Mouse (Mus musculus): Measurements from ENCODE around the gene 1700023F06Rik.

Gene 1700023F06Rik

GRCm38 (mm10) chr11:103202376-103202775 is 6.0 kb downstream of the 1700023F06Rik start:
- CTCF ChIA-PET, result interaction anchor here in 2 of 4 experiments (0.6 kb wide), 2 partner anchors 129 to 226 kb away, joined by 5 to 8 read pairs; no protein-coding TSS in a partner anchor
- POLR2A ChIA-PET, result no interaction called here

- CTCF ChIA-PET, result interaction anchor here in 1 of 4 experiments (0.6 kb wide), 1 partner anchor 130 kb away, joined by 5 read pairs; no protein-coding TSS in a partner anchor
- POLR2A ChIA-PET, result interaction anchor here in 1 of 4 experiments (0.6 kb wide), 1 partner anchor 35 kb away, joined by 3 read pairs; no protein-coding TSS in a partner anchor
Measured at GRCm38 (mm10) chr11:103201664-103202063, 6.7 kb downstream of the 1700023F06Rik start.

- POLR2A ChIA-PET, result interaction anchor here in 3 of 4 experiments (0.5 to 2.1 kb wide), 31 partner anchors 10 to 379 kb away, joined by 3 to 15 read pairs (median 4); partner anchors contain the start of genes Hexim1 (in 3 of the 3), Dcakd (in 1 of the 3), Kif18b (in 1 of the 3) and Nmt1 (in 1 of the 3)
- CTCF ChIA-PET, result interaction anchor here in 3 of 4 experiments (0.6 to 1.7 kb wide), 15 partner anchors 11 to 619 kb away, joined by 3 to 6 read pairs (median 3); no protein-coding TSS in a partner anchor
Measured at GRCm38 (mm10) chr11:103198911-103199803, 9.2 kb downstream of the 1700023F06Rik start.

- POLR2A ChIA-PET, result interaction anchor here in 2 of 4 experiments (0.6 to 2.1 kb wide), 11 partner anchors 10 to 214 kb away, joined by 3 to 15 read pairs (median 4); partner anchors contain the start of genes Hexim1 (in 2 of the 2) and Plekhm1 (in 1 of the 2)
- CTCF ChIA-PET, result interaction anchor here in 3 of 4 experiments (0.6 to 1.7 kb wide), 7 partner anchors 12 to 270 kb away, joined by 3 to 6 read pairs (median 4); no protein-coding TSS in a partner anchor
Measured at GRCm38 (mm10) chr11:103198339-103198738, 10.0 kb downstream of the 1700023F06Rik start.

GRCm38 (mm10) chr11:103197340-103197739 is 11.0 kb downstream of the 1700023F06Rik start:
- CTCF ChIA-PET, result interaction anchor here in 2 of 4 experiments (0.6 to 1.6 kb wide), 3 partner anchors 125 to 1226 kb away, joined by 3 to 4 read pairs (median 4); no protein-coding TSS in a partner anchor
- POLR2A ChIA-PET, result interaction anchor here in 2 of 4 experiments (1.6 to 2.7 kb wide), 2 partner anchors 22 to 82 kb away, joined by 5 to 8 read pairs; partner anchors contain the start of gene Hexim1 (in 1 of the 2)

- CTCF ChIA-PET, result interaction anchor here in 3 of 4 experiments (0.9 to 1.4 kb wide), 5 partner anchors 27 to 269 kb away, joined by 3 to 4 read pairs (median 3); no protein-coding TSS in a partner anchor
- POLR2A ChIA-PET, result interaction anchor here in 3 of 4 experiments (0.6 to 2.7 kb wide), 10 partner anchors 11 to 146 kb away, joined by 3 to 10 read pairs (median 4); partner anchors contain the start of genes Hexim1 (in 1 of the 3) and Spata32 (in 1 of the 3)
Measured at GRCm38 (mm10) chr11:103195656-103196055, 12.7 kb downstream of the 1700023F06Rik start.

GRCm38 (mm10) chr11:103195236-103195635 is 13.1 kb downstream of the 1700023F06Rik start:
- CTCF ChIA-PET, result interaction anchor here in 3 of 4 experiments (0.9 to 1.3 kb wide), 4 partner anchors 37 to 269 kb away, joined by 3 to 4 read pairs (median 3); no protein-coding TSS in a partner anchor

GRCm38 (mm10) chr11:103193825-103194168 is 14.6 kb downstream of the 1700023F06Rik start:
- ChIA-PET POLR2A (interaction anchor here in 2 of 4 experiments (0.5 to 0.7 kb wide), 2 partner anchors 61 to 170 kb away, joined by 3 to 4 read pairs; partner anchors contain the start of gene Arhgap27 (in 1 of the 2)), CTCF (interaction anchor here (0.5 to 1.9 kb wide), 7 partner anchors 22 to 159 kb away, joined by 3 to 9 read pairs (median 5); no protein-coding TSS in a partner anchor)

More at GRCm38 (mm10) chr11:103195236-103195635, 13.1 kb downstream of the 1700023F06Rik start:
- POLR2A ChIA-PET, result interaction anchor here in 3 of 4 experiments (0.8 to 2.7 kb wide), 8 partner anchors 11 to 80 kb away, joined by 3 to 8 read pairs (median 4); partner anchors contain the start of genes Hexim1 (in 1 of the 3) and Spata32 (in 1 of the 3)

GRCm38 (mm10) chr11:103192956-103193824 is 15.2 kb downstream of the 1700023F06Rik start:
- CTCF ChIA-PET, result interaction anchor here (0.5 to 1.9 kb wide), 40 partner anchors 9 to 1203 kb away, joined by 3 to 18 read pairs (median 5); partner anchors contain the start of genes 1700023F06Rik (in 1 of the 4), Hexim1 (in 1 of the 4), Kif18b (in 1 of the 4) and Spata32 (in 1 of the 4)
- POLR2A ChIA-PET, result interaction anchor here in 3 of 4 experiments (0.5 to 1.7 kb wide), 14 partner anchors 18 to 220 kb away, joined by 3 to 10 read pairs (median 4); partner anchors contain the start of genes Hexim1 (in 3 of the 3) and Plekhm1 (in 1 of the 3)

GRCm38 (mm10) chr11:103192230-103192955 is 16.0 kb downstream of the 1700023F06Rik start:
- CTCF ChIA-PET, result interaction anchor here (0.6 to 1.9 kb wide), 38 partner anchors 8 to 1202 kb away, joined by 3 to 18 read pairs (median 4); partner anchors contain the start of genes 1700023F06Rik (in 1 of the 4), Hexim1 (in 1 of the 4), Kif18b (in 1 of the 4) and Spata32 (in 1 of the 4)

GRCm38 (mm10) chr11:103184891-103185290 is 23.5 kb downstream of the 1700023F06Rik start:
- ChIA-PET POLR2A (interaction anchor here in 2 of 4 experiments (0.8 to 1.8 kb wide), 19 partner anchors 9 to 148 kb away, joined by 3 to 10 read pairs (median 4); partner anchors contain the start of genes Hexim1 (in 2 of the 2) and Fmnl1 (in 1 of the 2)), CTCF (interaction anchor here (0.6 to 2.4 kb wide), 30 partner anchors 8 to 292 kb away, joined by 3 to 26 read pairs (median 4); partner anchors contain the start of genes Acbd4 (in 1 of the 4), Fmnl1 (in 1 of the 4), Plcd3 (in 1 of the 4) and Spata32 (in 1 of the 4))

More at GRCm38 (mm10) chr11:103192230-103192955, 16.0 kb downstream of the 1700023F06Rik start:
- POLR2A ChIA-PET, result interaction anchor here (0.5 to 1.7 kb wide), 16 partner anchors 24 to 506 kb away, joined by 3 to 10 read pairs (median 4); partner anchors contain the start of genes Hexim1 (in 3 of the 4) and Plekhm1 (in 1 of the 4)

- POLR2A ChIA-PET, result interaction anchor here (0.6 to 1.6 kb wide), 9 partner anchors 9 to 101 kb away, joined by 3 to 12 read pairs (median 3); partner anchors contain the start of genes Fmnl1 (in 1 of the 4) and Hexim1 (in 1 of the 4)
- CTCF ChIA-PET, result interaction anchor here in 2 of 4 experiments (0.6 to 1.2 kb wide), 5 partner anchors 13 to 306 kb away, joined by 3 to 8 read pairs (median 4); no protein-coding TSS in a partner anchor
Measured at GRCm38 (mm10) chr11:103181911-103182310, 26.4 kb downstream of the 1700023F06Rik start.

- CTCF ChIA-PET, result interaction anchor here in 2 of 4 experiments (0.7 to 1.4 kb wide), 5 partner anchors 12 to 152 kb away, joined by 3 to 8 read pairs (median 4); no protein-coding TSS in a partner anchor
- POLR2A ChIA-PET, result interaction anchor here in 3 of 4 experiments (0.7 to 1.6 kb wide), 7 partner anchors 10 to 69 kb away, joined by 3 to 12 read pairs (median 3); partner anchors contain the start of genes Fmnl1 (in 1 of the 3) and Hexim1 (in 1 of the 3)
Measured at GRCm38 (mm10) chr11:103181349-103181748, 27.0 kb downstream of the 1700023F06Rik start.

GRCm38 (mm10) chr11:103180426-103180825 is 27.9 kb downstream of the 1700023F06Rik start:
- ChIA-PET POLR2A (interaction anchor here in 1 of 4 experiments (0.6 kb wide), 1 partner anchor 57 kb away, joined by 4 read pairs; no protein-coding TSS in a partner anchor), CTCF (interaction anchor here in 2 of 4 experiments (0.7 to 1.4 kb wide), 2 partner anchors 11 to 12 kb away, joined by 3 read pairs; no protein-coding TSS in a partner anchor)

GRCm38 (mm10) chr11:103178748-103179147 is 29.6 kb downstream of the 1700023F06Rik start:
- POLR2A ChIA-PET, result interaction anchor here in 3 of 4 experiments (0.6 to 3.1 kb wide), 9 partner anchors 20 to 77 kb away, joined by 3 to 9 read pairs (median 4); partner anchors contain the start of genes Hexim1 (in 2 of the 3), Acbd4 (in 1 of the 3) and Plcd3 (in 1 of the 3)

More at GRCm38 (mm10) chr11:103178748-103179147, 29.6 kb downstream of the 1700023F06Rik start:
- CTCF ChIA-PET, result interaction anchor here in 2 of 4 experiments (0.6 to 3.5 kb wide), 2 partner anchors 14 to 239 kb away, joined by 9 to 11 read pairs; no protein-coding TSS in a partner anchor
